Mouse (Mus musculus): ENCODE measurements around the gene Dok1. TPM values are rescaled to one million over a fixed set of nuclear protein-coding genes. Genes with fewer than 3 reads are reported as not detected.

Dok1 gene
- total and polyA plus RNA-seq, 3 experiments: 18.7 to 22.3 TPM; not detected in 1

- no peaks in the 10 kb centered on the region for H3K36me3 ChIP-seq (ENCODE audit: control insufficient read depth in 1 of 2, insufficient read depth in 2 of 2, low read length in 2 of 2)
- no peak overlapping the region for H3K4me3 ChIP-seq (ENCODE audit: control insufficient read depth in 1 of 2, insufficient read depth in 1 of 2, low read depth in 2 of 2, low read length in 2 of 2)
- TF ChIP-seq MAX (IDR thresholded peaks at IDR 0.05; ENCODE audit: low read length) (no peak), GATA1 (IDR thresholded peaks at IDR 0.05; ENCODE audit: low read depth, low read length) (no peak), TCF12 (IDR thresholded peaks at IDR 0.05; ENCODE audit: low read depth, low read length) (no peak), POLR2AphosphoS5 (IDR thresholded peaks at IDR 0.05; ENCODE audit: borderline replicate concordance, low read depth, low read length) (no peak), MXI1 (IDR thresholded peaks at IDR 0.05; ENCODE audit: low read depth, low read length) (no peak), CHD1 (IDR thresholded peaks at IDR 0.05; ENCODE audit: low read depth, low read length) (no peak), ETS1 (IDR thresholded peaks at IDR 0.05; ENCODE audit: low read depth, low read length) (no peak), MAZ (IDR thresholded peaks at IDR 0.05; ENCODE audit: low read depth, low read length) (no peak), SIN3A (IDR thresholded peaks at IDR 0.05; ENCODE audit: low read length) (no peak), ZNF384 (IDR thresholded peaks at IDR 0.05; ENCODE audit: low read depth, low read length) (no peak)
- no peaks in the 10 kb centered on the region for H3K9me3 ChIP-seq (replicated peaks; ENCODE audit: insufficient read depth, low read length)
- H3K9ac ChIP-seq (ENCODE audit: control insufficient read depth, low read depth, low read length, poor library complexity, severe bottlenecking): no peak overlapping the region
- no peak for DNase-seq (ENCODE audit: low read depth, low spot score)
- H3K79me2 ChIP-seq (ENCODE audit: control insufficient read depth, insufficient read depth, low read length, poor library complexity): no peaks in the 10 kb centered on the region
- no peak overlapping the region for H3K27ac ChIP-seq (ENCODE audit: control insufficient read depth, low read depth, low read length)
- no peaks in the 10 kb centered on the region for H3K4me1 ChIP-seq (ENCODE audit: control insufficient read depth in 1 of 2, insufficient read depth in 2 of 2, low read length in 2 of 2)
- H3K27me3 ChIP-seq (ENCODE audit: control insufficient read depth in 1 of 2, insufficient read depth in 2 of 2, low read length in 2 of 2): no peaks in the 10 kb centered on the region
Observed at GRCm38 (mm10) chr6:83069488-83070246, 36.4 kb upstream of the Dok1 start.

GRCm38 (mm10) chr6:83068706-83069487 is 35.6 kb upstream of the Dok1 start:
- Histone ChIP-seq H3K4me3 (ENCODE audit: control insufficient read depth in 1 of 2, insufficient read depth in 1 of 2, low read depth in 2 of 2, low read length in 2 of 2) (no peak overlapping the region), H3K4me1 (ENCODE audit: control insufficient read depth in 1 of 2, insufficient read depth in 2 of 2, low read length in 2 of 2) (no peaks in the 10 kb centered on the region), H3K9ac (ENCODE audit: control insufficient read depth, low read depth, low read length, poor library complexity, severe bottlenecking) (no peak overlapping the region), H3K9me3 (replicated peaks; ENCODE audit: insufficient read depth, low read length) (no peaks in the 10 kb centered on the region), H3K79me2 (ENCODE audit: control insufficient read depth, insufficient read depth, low read length, poor library complexity) (no peaks in the 10 kb centered on the region), H3K36me3 (ENCODE audit: control insufficient read depth in 1 of 2, insufficient read depth in 2 of 2, low read length in 2 of 2) (no peaks in the 10 kb centered on the region), H3K27me3 (ENCODE audit: control insufficient read depth in 1 of 2, insufficient read depth in 2 of 2, low read length in 2 of 2) (no peaks in the 10 kb centered on the region), H3K27ac (ENCODE audit: control insufficient read depth, low read depth, low read length) (no peak overlapping the region)
- TF ChIP-seq EP300 (IDR thresholded peaks at IDR 0.05; ENCODE audit: low read depth in 1 of 2, low read length in 2 of 2): no peak
- TF ChIP-seq POLR2AphosphoS5 (IDR thresholded peaks at IDR 0.05; ENCODE audit: borderline replicate concordance, low read depth, low read length): no peak
- no peak for TF ChIP-seq MAFK (IDR thresholded peaks at IDR 0.05; ENCODE audit: borderline replicate concordance, low read depth, low read length)
- no peak for TF ChIP-seq JUND (IDR thresholded peaks at IDR 0.05; ENCODE audit: low read depth, low read length)
- TF ChIP-seq CHD2 (IDR thresholded peaks at IDR 0.05; ENCODE audit: low read length): no peak
- DNase-seq (ENCODE audit: low read depth, low spot score): no peak
